Mouse (Mus musculus) heart, embryonic 12.5 days (tissue): ENCODE results near the gene Mid1. TPM values are rescaled to one million over a fixed set of nuclear protein-coding genes. Genes with fewer than 3 reads are reported as not detected.
A peak's percentile ranks its signal among the peaks of the same experiment; 100 is the strongest.
"Not testable (repeated sequence)": the region's sequence is repeated elsewhere in the genome, so short reads cannot be mapped to it uniquely, and the experiment has no call there.

Experiments
- ATAC-seq: fragments of 200-750 bp; cut with Nextera tagmentation; 2 replicates; pipeline ENCODE4 v1.8.0; 2017; ENCODE audit warnings: moderate TSS enrichment, moderate library complexity; ENCODE audit not compliant: insufficient number of reproducible peaks, low FRiP score
- H3K27ac ChIP-seq: fragments of 300-500 bp; sonication (generic); 2 replicates; pipeline ENCODE4 v1.5.1; 2016; ENCODE audit warnings: mild to moderate bottlenecking, moderate library complexity; ENCODE audit not compliant: poor library complexity, severe bottlenecking
- H3K27me3 ChIP-seq: fragments of 300-500 bp; sonication (generic); replicated peaks from 2 replicates; pipeline ENCODE4 v1.6.1; 2016; ENCODE audit warnings: mild to moderate bottlenecking, moderate library complexity
- H3K36me3 ChIP-seq: fragments of 300-500 bp; sonication (generic); 2 replicates; pipeline ENCODE4 v1.6.1; 2016; ENCODE audit warnings: mild to moderate bottlenecking, moderate library complexity
- H3K4me1 ChIP-seq: fragments of 300-500 bp; sonication (generic); replicated peaks from 2 replicates; pipeline ENCODE4 v1.6.1; 2016; ENCODE audit warnings: mild to moderate bottlenecking
- H3K4me2 ChIP-seq: fragments of 300-500 bp; sonication (generic); 2 replicates; pipeline ENCODE4 v1.6.1; 2016; ENCODE audit warnings: mild to moderate bottlenecking, moderate library complexity
- H3K4me3 ChIP-seq: fragments of 300-500 bp; sonication (generic); 2 replicates; pipeline ENCODE4 v1.5.1; 2016; ENCODE audit warnings: mild to moderate bottlenecking
- H3K9ac ChIP-seq: fragments of 300-500 bp; sonication (generic); 2 replicates; pipeline ENCODE4 v1.6.1; 2016; ENCODE audit warnings: mild to moderate bottlenecking, moderate library complexity
- H3K9me3 ChIP-seq: fragments of 300-500 bp; sonication (generic); replicated peaks from 2 replicates; pipeline ENCODE4 v1.6.1; 2016; ENCODE audit warnings: mild to moderate bottlenecking, moderate library complexity
- WGBS: fragments of 180-500 bp; shearing (Covaris S2); methylation state at CpG from one replicate; pipeline ENCODE4 v1.1.7; 2016; 5-methylcytosine and 5-hydroxymethylcytosine counted together
- polyA plus RNA-seq: library from polyadenylated mRNA; unstranded; fragments of >200 nt; fragmentation: Nextera tagmentation; extraction: Ambion mirVana; gene quantifications from 2 replicates; pipeline ENCODE4 v1.2.1, GENCODE M21; 2016

The Mid1 gene
- polyA plus RNA-seq, 1 experiment from 2014 or later, result 7.7 TPM

GRCm38 (mm10) chrX:169995909-169996521, 311.0 kb downstream of the Mid1 start:
- not testable (repeated sequence) for H3K4me3 ChIP-seq, ATAC-seq, H3K27me3 ChIP-seq, H3K9ac ChIP-seq, H3K4me2 ChIP-seq, H3K36me3 ChIP-seq, H3K4me1 ChIP-seq, H3K27ac ChIP-seq
- H3K9me3 ChIP-seq, result peaks cover 16% of the 10 kb centered on the region
- no CpG with 5 or more reads among the region's 17 CpGs for WGBS

GRCm38 (mm10) chrX:169996926-169997325, 311.9 kb downstream of the Mid1 start:
- H3K4me2 ChIP-seq, H3K4me3 ChIP-seq, H3K4me1 ChIP-seq, H3K27ac ChIP-seq, H3K9ac ChIP-seq, H3K27me3 ChIP-seq, H3K36me3 ChIP-seq, ATAC-seq: not testable (repeated sequence)
- WGBS, result no CpG with 5 or more reads among the region's 46 CpGs
- peaks cover 18% of the 10 kb centered on the region for H3K9me3 ChIP-seq

- H3K27me3 ChIP-seq, H3K4me1 ChIP-seq, H3K36me3 ChIP-seq, ATAC-seq, H3K27ac ChIP-seq: not testable (repeated sequence)
- peak overlapping the region; percentile 42 for H3K4me3 ChIP-seq
- 45% methylated on average over 40 of the region's 40 CpGs for WGBS
- H3K4me2 ChIP-seq, result peak overlapping the region; percentile 74
- H3K9me3 ChIP-seq, result peaks cover 18% of the 10 kb centered on the region
- H3K9ac ChIP-seq, result peak overlapping the region; percentile 45; the same call in 1 of the 2 replicates
Measured at GRCm38 (mm10) chrX:169997456-169997853, 312.5 kb downstream of the Mid1 start.

GRCm38 (mm10) chrX:169997854-169998456, 313.0 kb downstream of the Mid1 start:
- Histone ChIP-seq H3K4me2 (peak overlapping the region; percentile 74), H3K4me3 (peak overlapping the region; percentile 42), H3K9me3 (peaks cover 15% of the 10 kb centered on the region), H3K9ac (peak overlapping the region; percentile 45; the same call in 1 of the 2 replicates)
- H3K36me3 ChIP-seq, H3K4me1 ChIP-seq, H3K27me3 ChIP-seq, H3K27ac ChIP-seq: not testable (repeated sequence)
- ATAC-seq, result peak; percentile 93
- 46% methylated on average over 24 of the region's 37 CpGs for WGBS

- not testable (repeated sequence) for H3K36me3 ChIP-seq, H3K27ac ChIP-seq, H3K4me1 ChIP-seq, H3K4me2 ChIP-seq, H3K4me3 ChIP-seq, H3K9ac ChIP-seq, ATAC-seq, H3K27me3 ChIP-seq
- H3K9me3 ChIP-seq, result peaks cover 15% of the 10 kb centered on the region
- WGBS, result 7% methylated on average over 2 of the region's 4 CpGs
Measured at GRCm38 (mm10) chrX:169998559-169999219, 313.7 kb downstream of the Mid1 start.

- H3K9ac ChIP-seq, ATAC-seq: not testable (repeated sequence)
- WGBS, result 39% methylated on average over 11 of the region's 11 CpGs
Measured at GRCm38 (mm10) chrX:169999226-169999883, 314.4 kb downstream of the Mid1 start.

GRCm38 (mm10) chrX:169999912-170000641, 315.1 kb downstream of the Mid1 start:
- not testable (repeated sequence) for H3K36me3 ChIP-seq

More at GRCm38 (mm10) chrX:169999226-169999883, 314.4 kb downstream of the Mid1 start:
- not testable (repeated sequence) for H3K27ac ChIP-seq, H3K4me3 ChIP-seq, H3K4me2 ChIP-seq, H3K27me3 ChIP-seq, H3K36me3 ChIP-seq, H3K4me1 ChIP-seq
- H3K9me3 ChIP-seq, result peaks cover 19% of the 10 kb centered on the region

GRCm38 (mm10) chrX:170000642-170001387, 315.8 kb downstream of the Mid1 start:
- ATAC-seq, H3K4me3 ChIP-seq: not testable (repeated sequence)
- WGBS, result 47% methylated on average over 6 of the region's 6 CpGs

More at GRCm38 (mm10) chrX:169999912-170000641, 315.1 kb downstream of the Mid1 start:
- not testable (repeated sequence) for H3K27me3 ChIP-seq, H3K9ac ChIP-seq, H3K4me1 ChIP-seq, H3K4me2 ChIP-seq, ATAC-seq, H3K27ac ChIP-seq, H3K4me3 ChIP-seq
- H3K9me3 ChIP-seq, result peaks cover 20% of the 10 kb centered on the region
- WGBS, result 0% methylated on average over 1 of the region's 3 CpGs

GRCm38 (mm10) chrX:170001388-170001695, 316.3 kb downstream of the Mid1 start:
- H3K9me3 ChIP-seq, result peaks cover 23% of the 10 kb centered on the region
- not testable (repeated sequence) for H3K36me3 ChIP-seq, H3K9ac ChIP-seq, H3K27me3 ChIP-seq, H3K4me2 ChIP-seq, H3K4me3 ChIP-seq, H3K27ac ChIP-seq, ATAC-seq, H3K4me1 ChIP-seq
- 30% methylated on average over 6 of the region's 12 CpGs for WGBS

More at GRCm38 (mm10) chrX:170000642-170001387, 315.8 kb downstream of the Mid1 start:
- H3K27ac ChIP-seq, H3K4me1 ChIP-seq, H3K4me2 ChIP-seq, H3K36me3 ChIP-seq, H3K9ac ChIP-seq, H3K27me3 ChIP-seq: not testable (repeated sequence)
- H3K9me3 ChIP-seq, result peaks cover 23% of the 10 kb centered on the region

- 41% methylated on average over 18 of the region's 18 CpGs for WGBS
- not testable (repeated sequence) for H3K36me3 ChIP-seq, ATAC-seq
Measured at GRCm38 (mm10) chrX:170002510-170003197, 317.7 kb downstream of the Mid1 start.

More at GRCm38 (mm10) chrX:170002510-170003197, 317.7 kb downstream of the Mid1 start:
- not testable (repeated sequence) for H3K27ac ChIP-seq, H3K9ac ChIP-seq, H3K4me3 ChIP-seq, H3K4me2 ChIP-seq, H3K27me3 ChIP-seq, H3K4me1 ChIP-seq
- peaks cover 30% of the 10 kb centered on the region for H3K9me3 ChIP-seq
